Mouse (Mus musculus): ENCODE measurements around the gene Dpp6. TPM values are rescaled to one million over a fixed set of nuclear protein-coding genes. Genes with fewer than 3 reads are reported as not detected.

Dpp6 gene
- polyA plus RNA-seq, 1 experiment = 0.01 TPM

DNA sequence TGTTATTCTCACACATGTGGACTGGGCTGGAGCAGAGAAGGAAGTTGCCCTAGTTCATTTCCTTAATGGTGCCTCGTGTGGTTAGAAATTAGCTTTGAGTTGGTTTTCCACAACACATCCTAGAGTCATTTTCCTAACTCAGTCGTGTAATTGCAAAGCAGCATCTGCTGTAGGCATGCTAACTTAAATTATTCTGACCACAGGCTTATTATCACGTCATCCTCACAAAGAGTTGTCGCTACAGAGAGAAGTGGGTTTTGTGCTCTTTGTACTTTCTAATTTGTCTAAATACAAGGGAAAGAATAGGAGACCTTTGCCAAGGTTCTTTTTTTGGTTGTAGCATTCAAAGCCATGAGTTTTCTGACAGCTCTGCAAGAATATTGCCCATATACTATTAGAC is 469.9 kb downstream of the Dpp6 start:
- H3K4me3 ChIP-seq (ENCODE audit: insufficient read depth, poor library complexity, severe bottlenecking) = no peak overlapping the region
- TF ChIP-seq CTCF (IDR thresholded peaks at IDR 0.05; ENCODE audit: control insufficient read depth, insufficient read depth, insufficient read length) = no peak
- no peak for TF ChIP-seq USF1 (IDR thresholded peaks at IDR 0.05; ENCODE audit: low read depth)
- no peak for TF ChIP-seq CEBPB (IDR thresholded peaks at IDR 0.05; ENCODE audit: low read depth)
- no peak for TF ChIP-seq MYOD1 (IDR thresholded peaks at IDR 0.05; ENCODE audit: control insufficient read depth, insufficient read length, low read depth)
- no peak for TF ChIP-seq MYOG (IDR thresholded peaks at IDR 0.05; ENCODE audit: control insufficient read depth, extremely low read depth, insufficient read length)
- no peak for TF ChIP-seq MAX (IDR thresholded peaks at IDR 0.05)
- no peak for TF ChIP-seq FOSL1 (IDR thresholded peaks at IDR 0.05; ENCODE audit: insufficient read depth, low read length, poor library complexity, severe bottlenecking)
- no peaks in the 10 kb centered on the region for H3K79me2 ChIP-seq (ENCODE audit: control insufficient read depth, insufficient read depth)
- H3K27me3 ChIP-seq (ENCODE audit: control insufficient read depth, insufficient read depth, insufficient read length) = no peaks in the 10 kb centered on the region
- H3ac ChIP-seq (ENCODE audit: control insufficient read depth, insufficient read length, low read depth) = no peak overlapping the region
- H3K79me3 ChIP-seq (ENCODE audit: low read depth) = no peaks in the 10 kb centered on the region
- no peaks in the 10 kb centered on the region for H3K36me3 ChIP-seq (ENCODE audit: control insufficient read depth, insufficient read depth)

- Histone ChIP-seq H3K27me3 (ENCODE audit: control insufficient read depth, insufficient read depth, insufficient read length) (no peaks in the 10 kb centered on the region), H3K79me2 (ENCODE audit: control insufficient read depth, insufficient read depth) (no peaks in the 10 kb centered on the region), H3K4me3 (ENCODE audit: insufficient read depth, poor library complexity, severe bottlenecking) (no peak overlapping the region), H3K79me3 (ENCODE audit: low read depth) (no peaks in the 10 kb centered on the region), H3K36me3 (ENCODE audit: control insufficient read depth, insufficient read depth) (no peaks in the 10 kb centered on the region), H3ac (ENCODE audit: control insufficient read depth, insufficient read length, low read depth) (no peak overlapping the region)
- TF ChIP-seq MAX (IDR thresholded peaks at IDR 0.05) (no peak), MYOG (IDR thresholded peaks at IDR 0.05; ENCODE audit: control insufficient read depth, extremely low read depth, insufficient read length) (no peak), MYOD1 (IDR thresholded peaks at IDR 0.05; ENCODE audit: control insufficient read depth, insufficient read length, low read depth) (no peak), CEBPB (IDR thresholded peaks at IDR 0.05; ENCODE audit: low read depth) (no peak), USF1 (IDR thresholded peaks at IDR 0.05; ENCODE audit: low read depth) (no peak), CTCF (IDR thresholded peaks at IDR 0.05; ENCODE audit: control insufficient read depth, insufficient read depth, insufficient read length) (no peak), FOSL1 (IDR thresholded peaks at IDR 0.05; ENCODE audit: insufficient read depth, low read length, poor library complexity, severe bottlenecking) (no peak)
Measured at GRCm38 (mm10) chr5:27291378-27291777, 474.4 kb downstream of the Dpp6 start.

DNA sequence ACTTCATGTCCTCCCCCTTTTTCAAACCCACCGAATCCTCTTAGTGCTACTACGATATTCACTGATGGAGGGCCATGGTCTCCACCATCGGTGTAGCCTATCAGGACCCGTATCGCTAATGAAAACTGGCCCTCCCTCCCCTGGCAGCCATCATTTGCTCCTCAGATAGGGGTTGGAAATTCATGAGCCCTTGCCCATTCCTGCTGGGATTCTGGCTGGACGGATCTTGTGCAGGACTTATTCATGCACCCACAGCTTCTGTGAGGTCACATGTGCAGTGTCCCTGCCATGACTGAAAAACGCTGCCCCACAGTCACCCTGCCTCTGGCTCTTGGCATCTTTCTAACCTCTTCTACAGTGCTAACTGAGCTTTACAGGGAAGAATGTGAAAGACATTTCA is 475.2 kb downstream of the Dpp6 start:
- no peak overlapping the region for H3K4me3 ChIP-seq (ENCODE audit: insufficient read depth, poor library complexity, severe bottlenecking)
- H3K36me3 ChIP-seq (ENCODE audit: control insufficient read depth, insufficient read depth) = no peaks in the 10 kb centered on the region
- no peaks in the 10 kb centered on the region for H3K27me3 ChIP-seq (ENCODE audit: control insufficient read depth, insufficient read depth, insufficient read length)
- no peaks in the 10 kb centered on the region for H3K79me3 ChIP-seq (ENCODE audit: low read depth)
- TF ChIP-seq MYOD1 (IDR thresholded peaks at IDR 0.05; ENCODE audit: control insufficient read depth, insufficient read length, low read depth) (no peak), CEBPB (IDR thresholded peaks at IDR 0.05; ENCODE audit: low read depth) (no peak), MAX (IDR thresholded peaks at IDR 0.05) (no peak), MYOG (IDR thresholded peaks at IDR 0.05; ENCODE audit: control insufficient read depth, extremely low read depth, insufficient read length) (no peak)
- no peaks in the 10 kb centered on the region for H3K79me2 ChIP-seq (ENCODE audit: control insufficient read depth, insufficient read depth)
- no peak overlapping the region for H3ac ChIP-seq (ENCODE audit: control insufficient read depth, insufficient read length, low read depth)

DNA sequence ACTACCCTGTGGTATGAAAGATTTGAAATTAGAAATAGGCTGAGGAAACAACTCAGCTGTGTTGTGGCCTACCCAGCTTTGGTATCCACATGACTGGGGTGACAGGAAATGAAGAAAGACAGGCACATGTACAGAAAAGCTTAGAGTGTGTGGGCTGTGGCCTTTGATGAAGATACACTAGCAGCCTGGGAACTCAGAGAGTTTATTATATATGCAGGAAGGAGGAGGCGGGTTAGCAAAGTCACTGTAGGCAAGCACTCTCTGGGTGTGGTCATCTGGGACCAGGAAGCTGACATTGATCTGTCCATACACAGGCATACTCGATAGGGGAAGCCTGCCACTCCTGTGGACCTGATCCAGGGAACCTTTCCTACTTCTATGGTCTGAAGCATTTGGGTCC is 487.1 kb downstream of the Dpp6 start:
- Histone ChIP-seq H3K4me3 (ENCODE audit: insufficient read depth, poor library complexity, severe bottlenecking) (no peak overlapping the region), H3K79me3 (ENCODE audit: low read depth) (no peaks in the 10 kb centered on the region), H3K36me3 (ENCODE audit: control insufficient read depth, insufficient read depth) (no peaks in the 10 kb centered on the region), H3ac (ENCODE audit: control insufficient read depth, insufficient read length, low read depth) (no peak overlapping the region), H3K27me3 (ENCODE audit: control insufficient read depth, insufficient read depth, insufficient read length) (no peaks in the 10 kb centered on the region), H3K79me2 (ENCODE audit: control insufficient read depth, insufficient read depth) (no peaks in the 10 kb centered on the region)
- TF ChIP-seq FOSL1 (IDR thresholded peaks at IDR 0.05; ENCODE audit: insufficient read depth, low read length, poor library complexity, severe bottlenecking) (no peak), USF1 (IDR thresholded peaks at IDR 0.05; ENCODE audit: low read depth) (no peak), MAX (IDR thresholded peaks at IDR 0.05) (no peak), MYOD1 (IDR thresholded peaks at IDR 0.05; ENCODE audit: control insufficient read depth, insufficient read length, low read depth) (no peak), CTCF (IDR thresholded peaks at IDR 0.05; ENCODE audit: control insufficient read depth, insufficient read depth, insufficient read length) (no peak), CEBPB (IDR thresholded peaks at IDR 0.05; ENCODE audit: low read depth) (no peak), MYOG (IDR thresholded peaks at IDR 0.05; ENCODE audit: control insufficient read depth, extremely low read depth, insufficient read length) (no peak)

GRCm38 (mm10) chr5:27306497-27307152 is 489.6 kb downstream of the Dpp6 start:
- H3K79me3 ChIP-seq (ENCODE audit: low read depth) = no peaks in the 10 kb centered on the region
- H3K36me3 ChIP-seq (ENCODE audit: control insufficient read depth, insufficient read depth) = no peaks in the 10 kb centered on the region
- no peaks in the 10 kb centered on the region for H3K79me2 ChIP-seq (ENCODE audit: control insufficient read depth, insufficient read depth)
- TF ChIP-seq MYOG (IDR thresholded peaks at IDR 0.05; ENCODE audit: control insufficient read depth, extremely low read depth, insufficient read length) (no peak), USF1 (IDR thresholded peaks at IDR 0.05; ENCODE audit: low read depth) (no peak), FOSL1 (IDR thresholded peaks at IDR 0.05; ENCODE audit: insufficient read depth, low read length, poor library complexity, severe bottlenecking) (no peak), MAX (IDR thresholded peaks at IDR 0.05) (no peak), CTCF (IDR thresholded peaks at IDR 0.05; ENCODE audit: control insufficient read depth, insufficient read depth, insufficient read length) (no peak), CEBPB (IDR thresholded peaks at IDR 0.05; ENCODE audit: low read depth) (no peak), MYOD1 (IDR thresholded peaks at IDR 0.05; ENCODE audit: control insufficient read depth, insufficient read length, low read depth) (no peak)
- H3K27me3 ChIP-seq (ENCODE audit: control insufficient read depth, insufficient read depth, insufficient read length) = no peaks in the 10 kb centered on the region
- no peak overlapping the region for H3ac ChIP-seq (ENCODE audit: control insufficient read depth, insufficient read length, low read depth)
- no peak overlapping the region for H3K4me3 ChIP-seq (ENCODE audit: insufficient read depth, poor library complexity, severe bottlenecking)

DNA sequence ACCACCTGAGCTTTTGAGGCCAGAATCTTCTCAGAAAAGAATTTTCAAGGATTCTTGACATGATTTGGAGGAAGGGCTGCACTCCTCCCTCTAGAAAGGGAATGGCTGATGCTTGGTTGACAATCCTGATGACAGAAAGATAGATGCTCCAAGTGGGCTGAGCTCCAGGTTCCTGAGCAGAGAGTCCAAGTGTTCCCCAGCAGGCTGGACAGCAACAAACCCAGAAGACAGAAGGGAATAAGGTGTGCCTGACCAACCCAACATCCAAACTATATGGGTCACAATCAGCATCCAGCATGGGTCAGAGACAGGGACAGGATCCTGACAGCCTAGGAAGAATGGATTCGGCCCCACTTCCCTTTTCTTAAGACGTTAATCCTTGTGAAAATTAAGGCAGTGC is 493.2 kb downstream of the Dpp6 start:
- Histone ChIP-seq H3K27me3 (ENCODE audit: control insufficient read depth, insufficient read depth, insufficient read length) (no peaks in the 10 kb centered on the region), H3K4me3 (ENCODE audit: insufficient read depth, poor library complexity, severe bottlenecking) (no peak overlapping the region), H3ac (ENCODE audit: control insufficient read depth, insufficient read length, low read depth) (no peak overlapping the region), H3K79me2 (ENCODE audit: control insufficient read depth, insufficient read depth) (no peaks in the 10 kb centered on the region), H3K36me3 (ENCODE audit: control insufficient read depth, insufficient read depth) (no peaks in the 10 kb centered on the region), H3K79me3 (ENCODE audit: low read depth) (no peaks in the 10 kb centered on the region)
- TF ChIP-seq USF1 (IDR thresholded peaks at IDR 0.05; ENCODE audit: low read depth) = no peak
- no peak for TF ChIP-seq FOSL1 (IDR thresholded peaks at IDR 0.05; ENCODE audit: insufficient read depth, low read length, poor library complexity, severe bottlenecking)
- TF ChIP-seq MYOG (IDR thresholded peaks at IDR 0.05; ENCODE audit: control insufficient read depth, extremely low read depth, insufficient read length) = no peak
- TF ChIP-seq CEBPB (IDR thresholded peaks at IDR 0.05; ENCODE audit: low read depth) = no peak
- TF ChIP-seq MAX (IDR thresholded peaks at IDR 0.05) = no peak
- TF ChIP-seq CTCF (IDR thresholded peaks at IDR 0.05; ENCODE audit: control insufficient read depth, insufficient read depth, insufficient read length) = no peak
- no peak for TF ChIP-seq MYOD1 (IDR thresholded peaks at IDR 0.05; ENCODE audit: control insufficient read depth, insufficient read length, low read depth)

Data from C2C12 (cell line).